Mouse (Mus musculus) lung, postnatal 0 days (tissue): Measurements from ENCODE around the gene Bola1.

Experiments
- CTCF ChIP-seq: IDR thresholded peaks from 2 replicates; pipeline ENCODE4 v1.5.1; 2016; ENCODE audit warnings: antibody characterized with exemption, mild to moderate bottlenecking
- EP300 ChIP-seq: IDR thresholded peaks from 2 replicates; pipeline ENCODE4 v1.6.1; 2016; ENCODE audit warnings: antibody characterized with exemption, mild to moderate bottlenecking, control low read depth

DNA sequence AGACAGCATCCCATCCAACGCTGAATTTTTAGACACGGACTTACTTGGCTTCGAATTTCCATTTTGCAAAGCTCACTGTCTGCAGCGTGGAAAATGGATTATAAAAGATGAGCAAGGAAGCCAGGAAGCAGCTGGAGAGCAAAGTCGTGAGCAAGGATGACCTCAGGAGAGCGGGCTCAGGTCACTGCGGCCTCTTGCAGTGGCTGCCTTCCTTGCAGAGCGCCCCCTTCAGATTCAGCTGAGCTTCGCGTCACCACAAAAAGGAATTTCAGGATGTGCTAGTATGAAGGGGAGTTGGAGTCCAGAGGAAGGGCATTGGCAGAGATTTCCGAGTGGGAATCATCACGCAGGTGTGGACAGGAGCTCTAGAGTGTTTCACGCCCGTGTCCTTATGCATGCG, 10.3 kb downstream of the Bola1 start:
- TF ChIP-seq EP300, result no peak
- TF ChIP-seq CTCF, result peak; percentile 55
